Mouse (Mus musculus): Measurements from ENCODE around the gene Myo10. TPM values are rescaled to one million over a fixed set of nuclear protein-coding genes. Genes with fewer than 3 reads are reported as not detected.

The Myo10 gene
- polyA plus RNA-seq, 1 experiment from 2014 or later = 30.4 TPM

DNA sequence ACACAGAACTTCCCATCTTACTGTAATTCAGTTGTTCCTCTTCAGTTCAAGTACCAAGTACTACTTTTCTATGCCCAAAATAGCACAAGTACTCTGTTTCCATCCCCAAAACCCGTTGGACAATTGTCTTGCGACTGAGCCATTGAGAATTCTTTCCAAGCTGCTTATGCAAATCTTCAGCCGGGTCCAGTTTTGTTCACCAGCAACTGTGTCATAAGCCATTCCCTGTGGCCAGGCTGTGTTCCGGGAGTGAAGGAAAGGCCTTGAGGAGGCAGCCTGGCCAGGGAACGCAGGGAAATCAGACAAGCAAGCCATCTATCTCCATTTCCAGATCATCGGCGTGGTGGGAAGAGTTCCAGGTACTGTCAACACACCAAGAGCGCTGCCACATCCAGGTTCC lies 34.4 kb upstream of the Myo10 start:
- ATAC-seq (ENCODE audit: insufficient read depth, low FRiP score) = no peak
- no peaks in the 10 kb centered on the region for H3K36me3 ChIP-seq (ENCODE audit: control insufficient read depth, insufficient read depth, low read length)
- H3K9ac ChIP-seq (ENCODE audit: low read length) = no peak overlapping the region
- no peak overlapping the region for H3K4me2 ChIP-seq (ENCODE audit: low read depth, low read length)
- 71% methylated on average over 8 of the region's 8 CpGs for WGBS
- no peaks in the 10 kb centered on the region for H3K27me3 ChIP-seq (ENCODE audit: control insufficient read depth, insufficient read depth, low read length)
- no peaks in the 10 kb centered on the region for H3K9me3 ChIP-seq (replicated peaks; ENCODE audit: control insufficient read depth, low read length)
- H3K27ac ChIP-seq (ENCODE audit: low read length) = no peak overlapping the region
- peaks cover 18% of the 10 kb centered on the region for H3K4me1 ChIP-seq (ENCODE audit: control insufficient read depth, insufficient read depth, low read length)
- no peak overlapping the region for H3K4me3 ChIP-seq (replicated peaks; ENCODE audit: low read length)

DNA sequence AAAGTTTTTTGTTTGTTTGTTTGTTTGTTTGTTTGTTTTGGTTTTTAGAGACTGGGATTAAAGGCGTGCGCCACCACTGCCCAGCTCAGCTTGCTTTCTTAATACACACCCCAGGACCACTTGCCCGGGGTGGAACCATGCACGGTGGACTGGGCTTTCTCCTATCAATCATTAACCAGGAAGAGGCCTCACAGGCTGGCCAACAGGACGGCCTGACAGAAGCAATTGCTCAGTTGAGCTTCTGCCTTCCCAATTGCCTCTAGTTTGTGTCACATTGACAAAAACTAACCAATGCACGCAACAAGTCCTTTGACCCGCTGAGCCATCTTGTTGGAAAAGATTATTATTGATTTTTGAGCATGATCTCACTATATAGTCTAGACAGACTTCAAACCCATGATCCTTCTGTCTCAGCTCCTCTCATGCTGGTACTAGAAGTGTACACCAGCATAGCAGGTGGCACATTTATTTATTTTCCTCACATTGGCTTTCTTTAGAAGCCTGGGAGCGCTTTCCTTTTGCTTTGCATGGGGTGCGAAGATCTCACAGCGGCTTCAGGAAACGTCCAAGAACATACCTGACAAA lies 32.9 kb upstream of the Myo10 start:
- H3K9ac ChIP-seq (ENCODE audit: low read length) = no peak overlapping the region
- no peaks in the 10 kb centered on the region for H3K9me3 ChIP-seq (replicated peaks; ENCODE audit: control insufficient read depth, low read length)
- H3K4me3 ChIP-seq (replicated peaks; ENCODE audit: low read length) = no peak overlapping the region
- WGBS = 77% methylated on average over 11 of the region's 11 CpGs
- peak; percentile 87 for ATAC-seq (ENCODE audit: insufficient read depth, low FRiP score)
- peak overlapping the region; percentile 69 for H3K27ac ChIP-seq (ENCODE audit: low read length)
- peaks cover 18% of the 10 kb centered on the region for H3K4me1 ChIP-seq (ENCODE audit: control insufficient read depth, insufficient read depth, low read length)
- H3K36me3 ChIP-seq (ENCODE audit: control insufficient read depth, insufficient read depth, low read length) = no peaks in the 10 kb centered on the region
- H3K27me3 ChIP-seq (ENCODE audit: control insufficient read depth, insufficient read depth, low read length) = no peaks in the 10 kb centered on the region
- no peak overlapping the region for H3K4me2 ChIP-seq (ENCODE audit: low read depth, low read length)

DNA sequence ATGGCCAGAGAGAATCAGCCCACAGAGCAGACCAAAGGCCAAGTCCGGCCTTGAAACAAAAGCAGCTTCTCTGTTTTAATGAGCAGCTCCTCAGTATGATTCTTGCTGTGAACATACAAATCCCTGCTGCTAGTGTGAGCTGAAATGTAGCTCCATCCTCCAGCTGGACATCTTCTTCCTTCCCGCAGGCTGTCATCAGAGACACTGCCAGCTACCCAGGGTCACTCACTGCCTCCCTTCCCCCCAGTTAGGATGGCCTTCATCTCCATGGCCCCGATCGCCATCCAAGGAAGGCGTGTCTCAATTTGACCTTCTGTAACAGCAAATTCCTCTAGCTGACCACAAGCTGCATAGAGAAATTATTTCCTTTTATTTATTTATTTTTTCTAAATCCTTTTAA lies 32.4 kb upstream of the Myo10 start:
- 55% methylated on average over 5 of the region's 5 CpGs for WGBS
- Histone ChIP-seq H3K27me3 (ENCODE audit: control insufficient read depth, insufficient read depth, low read length) (no peaks in the 10 kb centered on the region), H3K27ac (ENCODE audit: low read length) (peak overlapping the region; percentile 69), H3K36me3 (ENCODE audit: control insufficient read depth, insufficient read depth, low read length) (no peaks in the 10 kb centered on the region), H3K4me2 (ENCODE audit: low read depth, low read length) (no peak overlapping the region), H3K9me3 (replicated peaks; ENCODE audit: control insufficient read depth, low read length) (no peaks in the 10 kb centered on the region; the same call in 1 of the 2 replicates), H3K9ac (ENCODE audit: low read length) (no peak overlapping the region), H3K4me3 (replicated peaks; ENCODE audit: low read length) (no peak overlapping the region), H3K4me1 (ENCODE audit: control insufficient read depth, insufficient read depth, low read length) (peaks cover 18% of the 10 kb centered on the region)
- peak; percentile 27; the same call in 1 of the 2 replicates for ATAC-seq (ENCODE audit: insufficient read depth, low FRiP score)

DNA sequence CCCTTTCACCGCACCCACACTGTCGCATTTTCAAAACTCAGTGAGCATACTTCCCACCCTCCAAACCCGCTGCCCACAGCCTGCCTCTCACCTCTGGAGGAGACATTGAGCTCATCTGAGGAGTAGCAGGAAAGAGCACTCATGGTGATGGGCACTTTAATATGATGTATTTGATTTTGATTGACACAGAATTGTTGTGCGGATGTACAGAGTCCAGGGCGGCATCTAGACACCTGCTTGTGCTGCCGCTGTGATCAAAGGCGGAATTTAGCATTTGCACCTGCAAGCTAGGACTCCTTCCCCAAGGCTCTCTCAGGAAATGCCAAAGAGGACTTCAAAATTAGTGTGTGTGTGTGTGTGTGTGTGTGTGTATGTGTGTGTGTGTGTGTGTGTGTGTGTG lies 31.4 kb upstream of the Myo10 start:
- Histone ChIP-seq H3K4me2 (ENCODE audit: low read depth, low read length) (no peak overlapping the region), H3K36me3 (ENCODE audit: control insufficient read depth, insufficient read depth, low read length) (no peaks in the 10 kb centered on the region), H3K27me3 (ENCODE audit: control insufficient read depth, insufficient read depth, low read length) (no peaks in the 10 kb centered on the region), H3K4me1 (ENCODE audit: control insufficient read depth, insufficient read depth, low read length) (peaks cover 14% of the 10 kb centered on the region), H3K27ac (ENCODE audit: low read length) (no peak overlapping the region), H3K9ac (ENCODE audit: low read length) (no peak overlapping the region), H3K9me3 (replicated peaks; ENCODE audit: control insufficient read depth, low read length) (no peaks in the 10 kb centered on the region; the same call in 1 of the 2 replicates), H3K4me3 (replicated peaks; ENCODE audit: low read length) (no peak overlapping the region)
- WGBS = 80% methylated on average over 7 of the region's 7 CpGs
- no peak for ATAC-seq (ENCODE audit: insufficient read depth, low FRiP score)

DNA sequence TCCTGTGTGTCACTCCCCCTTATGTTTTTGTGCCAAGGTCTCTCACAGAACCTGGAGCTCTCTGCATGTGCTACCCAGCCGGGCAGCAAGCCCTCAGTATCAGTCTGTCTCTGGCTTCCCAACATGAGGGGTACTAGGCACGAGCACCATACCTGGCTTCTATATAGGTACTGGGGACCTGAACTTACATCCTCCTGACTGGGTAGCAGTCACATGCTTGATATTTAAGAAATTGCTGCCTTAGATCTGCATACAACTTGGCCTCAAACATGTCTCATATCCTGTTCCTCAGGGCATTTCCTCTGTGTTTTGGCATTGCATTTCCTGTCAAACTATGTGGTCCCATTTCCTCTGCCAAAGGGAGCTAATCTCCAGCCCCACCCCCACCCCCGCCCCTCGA lies 30.4 kb upstream of the Myo10 start:
- Histone ChIP-seq H3K27me3 (ENCODE audit: control insufficient read depth, insufficient read depth, low read length) (no peaks in the 10 kb centered on the region), H3K9ac (ENCODE audit: low read length) (no peak overlapping the region), H3K4me2 (ENCODE audit: low read depth, low read length) (no peak overlapping the region), H3K9me3 (replicated peaks; ENCODE audit: control insufficient read depth, low read length) (no peaks in the 10 kb centered on the region; the same call in 1 of the 2 replicates), H3K36me3 (ENCODE audit: control insufficient read depth, insufficient read depth, low read length) (no peaks in the 10 kb centered on the region), H3K4me1 (ENCODE audit: control insufficient read depth, insufficient read depth, low read length) (peaks cover 8% of the 10 kb centered on the region), H3K4me3 (replicated peaks; ENCODE audit: low read length) (no peak overlapping the region), H3K27ac (ENCODE audit: low read length) (no peak overlapping the region)
- ATAC-seq (ENCODE audit: insufficient read depth, low FRiP score) = no peak
- 78% methylated on average over 4 of the region's 4 CpGs for WGBS

DNA sequence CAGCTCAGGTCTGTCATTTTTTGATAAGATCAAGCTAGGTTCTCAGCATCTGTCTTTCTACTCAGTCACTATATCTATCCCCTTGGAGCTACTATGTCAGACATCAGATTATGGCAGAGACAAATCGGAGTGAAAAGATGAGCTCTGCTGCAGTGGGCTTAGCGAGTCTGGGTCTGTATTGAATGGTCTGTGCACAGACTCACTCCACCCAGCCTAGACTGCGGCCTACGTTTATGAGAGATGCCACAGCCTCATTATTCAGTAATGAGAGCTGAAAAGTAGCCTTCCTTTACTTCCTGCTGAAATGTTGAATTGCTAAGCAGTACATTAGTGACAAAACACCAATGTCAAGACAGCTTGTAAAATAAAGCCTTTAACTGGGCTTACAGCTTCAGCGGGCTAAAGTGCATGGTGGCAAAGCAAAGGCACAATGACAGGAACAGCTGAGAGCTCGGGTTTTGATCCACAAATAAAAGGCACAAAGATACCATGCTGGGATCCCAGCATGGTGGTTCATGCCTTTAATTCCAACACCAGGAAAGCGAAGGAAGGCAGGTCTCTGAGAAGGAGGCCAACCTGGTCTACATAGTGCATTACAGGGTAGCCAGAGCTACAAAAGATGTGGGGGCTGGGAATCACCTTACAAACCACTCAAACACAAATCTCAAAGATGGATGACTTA lies 28.7 kb upstream of the Myo10 start:
- no peak overlapping the region for H3K4me2 ChIP-seq (ENCODE audit: low read depth, low read length)
- H3K27me3 ChIP-seq (ENCODE audit: control insufficient read depth, insufficient read depth, low read length) = no peaks in the 10 kb centered on the region
- WGBS = 78% methylated on average over 7 of the region's 7 CpGs
- no peak overlapping the region for H3K4me3 ChIP-seq (replicated peaks; ENCODE audit: low read length)
- ATAC-seq (ENCODE audit: insufficient read depth, low FRiP score) = no peak
- peaks cover 7% of the 10 kb centered on the region for H3K4me1 ChIP-seq (ENCODE audit: control insufficient read depth, insufficient read depth, low read length)
- H3K27ac ChIP-seq (ENCODE audit: low read length) = no peak overlapping the region
- H3K9me3 ChIP-seq (replicated peaks; ENCODE audit: control insufficient read depth, low read length) = no peaks in the 10 kb centered on the region; the same call in 1 of the 2 replicates
- no peaks in the 10 kb centered on the region for H3K36me3 ChIP-seq (ENCODE audit: control insufficient read depth, insufficient read depth, low read length)
- H3K9ac ChIP-seq (ENCODE audit: low read length) = no peak overlapping the region

DNA sequence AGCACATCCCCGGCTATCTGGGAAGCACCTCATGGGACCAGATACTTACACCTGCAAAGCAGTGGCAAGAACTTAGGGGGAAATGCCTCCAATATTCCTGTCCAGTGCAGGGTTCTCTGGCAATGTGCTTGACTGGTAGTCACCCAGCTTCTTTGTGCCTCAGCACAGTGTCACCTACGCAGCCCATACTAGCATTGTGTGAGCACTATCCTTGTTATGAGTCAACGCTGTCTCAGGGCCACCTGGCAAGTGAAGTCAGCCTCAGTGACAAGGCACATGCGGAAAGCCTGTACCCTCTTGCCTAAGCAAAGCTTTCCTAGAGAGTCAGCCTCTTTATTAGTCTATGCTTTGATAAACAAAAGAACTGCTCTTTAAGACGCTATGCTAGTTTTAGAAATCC lies 24.0 kb upstream of the Myo10 start:
- Histone ChIP-seq H3K9me3 (replicated peaks; ENCODE audit: control insufficient read depth, low read length) (no peaks in the 10 kb centered on the region; the same call in 1 of the 2 replicates), H3K9ac (ENCODE audit: low read length) (no peak overlapping the region), H3K4me2 (ENCODE audit: low read depth, low read length) (no peak overlapping the region), H3K4me3 (replicated peaks; ENCODE audit: low read length) (no peak overlapping the region), H3K36me3 (ENCODE audit: control insufficient read depth, insufficient read depth, low read length) (no peaks in the 10 kb centered on the region), H3K27ac (ENCODE audit: low read length) (no peak overlapping the region), H3K4me1 (ENCODE audit: control insufficient read depth, insufficient read depth, low read length) (peaks cover 2% of the 10 kb centered on the region), H3K27me3 (ENCODE audit: control insufficient read depth, insufficient read depth, low read length) (no peaks in the 10 kb centered on the region)
- 87% methylated on average over 5 of the region's 5 CpGs for WGBS
- no peak for ATAC-seq (ENCODE audit: insufficient read depth, low FRiP score)

DNA sequence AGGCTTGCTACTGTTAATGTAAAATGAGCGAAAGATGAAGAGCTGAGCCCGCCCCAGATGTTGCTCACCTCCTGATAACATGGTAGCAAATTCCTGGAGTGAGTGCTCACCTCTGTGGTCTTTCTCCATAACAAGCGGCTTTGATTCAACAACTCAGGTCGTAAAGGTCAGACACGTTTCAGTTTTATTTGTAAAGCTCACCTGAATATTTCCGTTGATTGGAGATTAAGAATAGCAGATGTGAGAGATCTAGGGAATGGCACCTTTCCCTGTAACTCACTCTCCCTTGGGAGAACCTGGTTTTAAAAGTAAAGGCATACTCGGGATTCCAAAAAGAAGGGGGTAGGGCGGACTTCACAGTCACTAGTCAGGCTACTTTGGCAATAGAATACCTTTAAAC lies 20.0 kb upstream of the Myo10 start:
- Histone ChIP-seq H3K27me3 (ENCODE audit: control insufficient read depth, insufficient read depth, low read length) (no peaks in the 10 kb centered on the region), H3K4me1 (ENCODE audit: control insufficient read depth, insufficient read depth, low read length) (peaks cover 13% of the 10 kb centered on the region), H3K4me2 (ENCODE audit: low read depth, low read length) (no peak overlapping the region), H3K4me3 (replicated peaks; ENCODE audit: low read length) (no peak overlapping the region), H3K9me3 (replicated peaks; ENCODE audit: control insufficient read depth, low read length) (no peaks in the 10 kb centered on the region), H3K9ac (ENCODE audit: low read length) (no peak overlapping the region), H3K36me3 (ENCODE audit: control insufficient read depth, insufficient read depth, low read length) (no peaks in the 10 kb centered on the region), H3K27ac (ENCODE audit: low read length) (no peak overlapping the region)
- no peak for ATAC-seq (ENCODE audit: insufficient read depth, low FRiP score)
- 49% methylated on average over 8 of the region's 8 CpGs for WGBS

DNA sequence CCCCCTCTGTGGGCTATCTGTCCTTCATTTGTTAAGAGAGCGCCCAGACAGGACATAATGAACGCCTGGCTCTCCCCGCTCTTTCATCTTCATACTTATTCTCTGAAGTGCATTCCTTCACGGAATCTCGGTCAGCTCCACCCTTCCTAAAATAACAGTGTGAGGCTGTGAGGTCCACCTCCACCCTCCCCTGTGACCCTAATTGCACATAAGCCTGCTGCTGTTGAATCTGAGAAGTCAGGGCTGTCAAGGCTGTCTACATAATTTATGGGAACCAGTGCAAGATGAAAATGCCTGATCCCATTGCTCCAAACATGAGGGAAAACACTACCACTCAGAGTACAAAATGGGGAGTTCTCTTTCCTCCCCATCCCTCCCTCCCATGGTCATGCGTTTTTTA lies 19.0 kb upstream of the Myo10 start:
- Histone ChIP-seq H3K36me3 (ENCODE audit: control insufficient read depth, insufficient read depth, low read length) (no peaks in the 10 kb centered on the region), H3K9me3 (replicated peaks; ENCODE audit: control insufficient read depth, low read length) (no peaks in the 10 kb centered on the region), H3K27me3 (ENCODE audit: control insufficient read depth, insufficient read depth, low read length) (no peaks in the 10 kb centered on the region), H3K4me1 (ENCODE audit: control insufficient read depth, insufficient read depth, low read length) (peaks cover 13% of the 10 kb centered on the region), H3K4me2 (ENCODE audit: low read depth, low read length) (no peak overlapping the region), H3K27ac (ENCODE audit: low read length) (no peak overlapping the region), H3K4me3 (replicated peaks; ENCODE audit: low read length) (no peak overlapping the region), H3K9ac (ENCODE audit: low read length) (no peak overlapping the region)
- ATAC-seq (ENCODE audit: insufficient read depth, low FRiP score) = no peak
- WGBS = 16% methylated on average over 6 of the region's 6 CpGs
